Mouse (Mus musculus): ENCODE data around the gene Cemip.

GRCm38 (mm10) chr7:83982566-83982965 lies 103.7 kb downstream of the Cemip start:
- TF ChIP-seq CTCF (IDR thresholded peaks at IDR 0.05; ENCODE audit: insufficient read depth, low read length) (no peak), POLR2A (IDR thresholded peaks at IDR 0.05; ENCODE audit: borderline replicate concordance, extremely low read depth, low read depth, low read length) (no peak)

Measured in lung, adult 2 months (tissue).